Mouse (Mus musculus): ENCODE data around the gene Gm10190. TPM values are rescaled to one million over a fixed set of nuclear protein-coding genes. Genes with fewer than 3 reads are reported as not detected.

Gm10190 gene
- 0.63 TPM in 1 of 2 replicates, not detected in the other for polyA plus RNA-seq (2012)

GRCm38 (mm10) chr17:80372989-80373725 lies at the start of gene Gm10190:
TSS of gene Gm10190 (minus strand) at chr17:80373541.

Other genes with a start within 250 kb of the Gm10190 start
- 0.34 and 0.35 TPM in 2 replicates for gene Galm, start 246.1 kb downstream of the Gm10190 start, polyA plus RNA-seq (2012)
- 165 and 186 TPM in 2 replicates for gene Srsf7, start 166.2 kb downstream of the Gm10190 start, polyA plus RNA-seq (2012)
- not detected in 2 replicates for gene Ttc39d, start 166.1 kb downstream of the Gm10190 start, polyA plus RNA-seq (2012)
- gene Gemin6, start 149.1 kb downstream of the Gm10190 start, polyA plus RNA-seq (2012) = 1.2 and 1.5 TPM in 2 replicates
- gene Morn2, start 83.3 kb downstream of the Gm10190 start, polyA plus RNA-seq (2012) = 1.6 and 3.0 TPM in 2 replicates
- 6.8 and 6.9 TPM in 2 replicates for gene Dhx57, start 83.1 kb downstream of the Gm10190 start, polyA plus RNA-seq (2012)
- 0.03 TPM in 1 of 2 replicates, not detected in the other for gene Arhgef33, start 66.1 kb downstream of the Gm10190 start, polyA plus RNA-seq (2012)
- gene Sos1, start 106.9 kb upstream of the Gm10190 start, polyA plus RNA-seq (2012) = 3.1 and 3.8 TPM in 2 replicates
- not detected in 2 replicates for gene Cdkl4, start 204.3 kb upstream of the Gm10190 start, polyA plus RNA-seq (2012)

All from megakaryocyte-erythroid progenitor cell, adult 5 weeks (primary cell).